Mouse (Mus musculus) megakaryocyte, embryonic 14.5 days (primary cell): ENCODE results near the gene Phf14.

ENCODE experiments used
- FLI1 ChIP-seq: IDR thresholded peaks from 2 replicates; pipeline ENCODE4 v1.6.1; 2012; ENCODE audit warnings: low read length, inconsistent platforms, mixed read lengths
- GATA1 ChIP-seq: IDR thresholded peaks from 3 replicates; pipeline ENCODE4 v1.6.1; 2012; ENCODE audit warnings: mixed read lengths, low read length, inconsistent platforms, borderline replicate concordance

- TF ChIP-seq GATA1: no peak
- TF ChIP-seq FLI1: no peak
Observed at GRCm38 (mm10) chr6:11908170-11908569, 561 bp downstream of the Phf14 start.
